Mouse (Mus musculus) forebrain, embryonic 15.5 days (tissue): ENCODE measurements around the gene Tlcd2. TPM values are rescaled to one million over a fixed set of nuclear protein-coding genes. Genes with fewer than 3 reads are reported as not detected.

ENCODE experiments used
- ATAC-seq: fragments of 200-750 bp; cut with Nextera tagmentation; replicated peaks from 2 replicates; pipeline ENCODE4 v1.8.0; 2017; ENCODE audit warnings: mild to moderate bottlenecking, moderate TSS enrichment, moderate library complexity
- H3K27ac ChIP-seq: fragments of 300-500 bp; sonication (generic); replicated peaks from 2 replicates; pipeline ENCODE4 v1.5.1; 2015; ENCODE audit warnings: mild to moderate bottlenecking, inconsistent platforms
- H3K27me3 ChIP-seq: fragments of 300-500 bp; sonication (generic); 2 replicates; pipeline ENCODE4 v1.6.1; 2015; ENCODE audit warnings: inconsistent platforms
- H3K36me3 ChIP-seq: fragments of 300-500 bp; sonication (generic); 2 replicates; pipeline ENCODE4 v1.6.1; 2015; ENCODE audit warnings: mild to moderate bottlenecking, inconsistent platforms
- H3K4me1 ChIP-seq: fragments of 300-500 bp; sonication (generic); 2 replicates; pipeline ENCODE4 v1.6.1; 2015; ENCODE audit warnings: inconsistent platforms
- H3K4me2 ChIP-seq: fragments of 300-500 bp; sonication (generic); replicated peaks from 2 replicates; pipeline ENCODE4 v1.6.1; 2015; ENCODE audit warnings: mild to moderate bottlenecking, inconsistent platforms
- H3K4me3 ChIP-seq: fragments of 300-500 bp; sonication (generic); 2 replicates; pipeline ENCODE4 v1.5.1; 2015; ENCODE audit warnings: mild to moderate bottlenecking, inconsistent platforms
- H3K9ac ChIP-seq: fragments of 300-500 bp; sonication (generic); replicated peaks from 2 replicates; pipeline ENCODE4 v1.6.1; 2015; ENCODE audit warnings: mild to moderate bottlenecking, inconsistent platforms
- H3K9me3 ChIP-seq: fragments of 300-500 bp; sonication (generic); 2 replicates; pipeline ENCODE4 v1.6.1; 2016; ENCODE audit warnings: inconsistent platforms
- WGBS: fragments of 180-500 bp; shearing (Covaris S2); methylation state at CpG from one replicate; pipeline ENCODE4 v1.1.7; 2015; ENCODE audit warnings: mixed read lengths; 5-methylcytosine and 5-hydroxymethylcytosine counted together
- microRNA counts: library from miRNA; unstranded; fragments of <30 nt; microRNA quantifications from one replicate; lab custom pipeline; 2016
- microRNA-seq: library from miRNA; unstranded; fragments of <30 nt; microRNA quantifications from one replicate; pipeline ENCODE4, GENCODE M21; 2016
- polyA plus RNA-seq: library from polyadenylated mRNA; unstranded; fragments of >200 nt; fragmentation: Nextera tagmentation; extraction: Ambion mirVana; gene quantifications from 2 replicates; pipeline ENCODE4 v1.2.1, GENCODE M21; 2015

Tlcd2 gene
- polyA plus RNA-seq, 1 experiment from 2014 or later = 0.95 TPM

GRCm38 (mm10) chr11:75511213-75511612 is 49.7 kb downstream of the Tlcd2 start:
- H3K27ac ChIP-seq = no peak overlapping the region
- WGBS = 77% methylated on average over 6 of the region's 6 CpGs
- H3K9ac ChIP-seq = no peak overlapping the region
- H3K4me2 ChIP-seq = no peak overlapping the region
- ATAC-seq = no peak
- no peak overlapping the region for H3K4me3 ChIP-seq
- H3K4me1 ChIP-seq = peaks cover 15% of the 10 kb centered on the region
- H3K9me3 ChIP-seq = no peaks in the 10 kb centered on the region
- H3K27me3 ChIP-seq = no peaks in the 10 kb centered on the region
- peaks cover 33% of the 10 kb centered on the region for H3K36me3 ChIP-seq

- 80% methylated on average over 9 of the region's 9 CpGs for WGBS
- peaks cover 22% of the 10 kb centered on the region for H3K36me3 ChIP-seq
- ATAC-seq = no peak
- H3K27ac ChIP-seq = no peak overlapping the region
- no peaks in the 10 kb centered on the region for H3K9me3 ChIP-seq
- H3K27me3 ChIP-seq = no peaks in the 10 kb centered on the region
- H3K4me1 ChIP-seq = peaks cover 15% of the 10 kb centered on the region
- H3K4me3 ChIP-seq = no peak overlapping the region
- no peak overlapping the region for H3K9ac ChIP-seq
- H3K4me2 ChIP-seq = no peak overlapping the region
Observed at GRCm38 (mm10) chr11:75512301-75513018, 50.9 kb downstream of the Tlcd2 start.

GRCm38 (mm10) chr11:75513336-75513735 is 51.8 kb downstream of the Tlcd2 start, which contains the start of gene Scarf1:
Gene Scarf1 (plus strand): TSS chr11:75513540.
- 62% methylated on average over 8 of the region's 8 CpGs for WGBS
- Histone ChIP-seq H3K36me3 (peaks cover 13% of the 10 kb centered on the region), H3K4me1 (peaks cover 15% of the 10 kb centered on the region), H3K4me2 (no peak within 1 kb of the TSS), H3K27me3 (no peaks in the 10 kb centered on the region), H3K27ac (no peak within 1 kb of the TSS), H3K4me3 (no peak within 1 kb of the TSS), H3K9me3 (no peaks in the 10 kb centered on the region), H3K9ac (no peak within 1 kb of the TSS)
- ATAC-seq = no peak

- no peak overlapping the region for H3K9ac ChIP-seq
- H3K36me3 ChIP-seq = no peaks in the 10 kb centered on the region
- ATAC-seq = no peak
- H3K4me3 ChIP-seq = no peak overlapping the region
- H3K9me3 ChIP-seq = no peaks in the 10 kb centered on the region
- no peak overlapping the region for H3K4me2 ChIP-seq
- WGBS = 93% methylated on average over 25 of the region's 25 CpGs
- H3K4me1 ChIP-seq = peaks cover 6% of the 10 kb centered on the region
- H3K27ac ChIP-seq = no peak overlapping the region
- H3K27me3 ChIP-seq = no peaks in the 10 kb centered on the region
Observed at GRCm38 (mm10) chr11:75515186-75515585, 53.7 kb downstream of the Tlcd2 start.

- WGBS = 85% methylated on average over 15 of the region's 15 CpGs
- no peak overlapping the region for H3K27ac ChIP-seq
- H3K4me3 ChIP-seq = no peak overlapping the region
- H3K9ac ChIP-seq = no peak overlapping the region
- no peaks in the 10 kb centered on the region for H3K9me3 ChIP-seq
- no peak overlapping the region for H3K4me2 ChIP-seq
- no peaks in the 10 kb centered on the region for H3K27me3 ChIP-seq
- H3K36me3 ChIP-seq = no peaks in the 10 kb centered on the region
- no peak for ATAC-seq
- no peaks in the 10 kb centered on the region for H3K4me1 ChIP-seq
Observed at GRCm38 (mm10) chr11:75519834-75520633, 58.5 kb downstream of the Tlcd2 start.

MicroRNAs encoded within 50 kb of the gene (microRNA counts, 519-probe panel; counts per million panel counts)
- microRNA mmu-miR-22 (lab: Ali Mortazavi, UCI) = 3,763 counts per million, percentile 90 among the panel's probes with 10 or more counts

Small RNA genes within 50 kb of the gene (microRNA-seq; reads per million reads assigned to microRNA genes)
- gene Mir22 = 2,767 reads per million, percentile 86 among the genes with 10 or more reads in this experiment

Other genes starting within 250 kb of the Tlcd2 start
- gene Rpa1, start 113.4 kb upstream of the Tlcd2 start, polyA plus RNA-seq = 67.0 and 71.6 TPM in 2 replicates
- 17.0 and 17.4 TPM in 2 replicates for gene Smyd4, start 113.3 kb upstream of the Tlcd2 start, polyA plus RNA-seq
- 21.4 and 27.2 TPM in 2 replicates for gene Serpinf1, start 39.0 kb upstream of the Tlcd2 start, polyA plus RNA-seq
- 0.22 TPM in 1 of 2 replicates, not detected in the other for gene Serpinf2, start 22.1 kb upstream of the Tlcd2 start, polyA plus RNA-seq
- gene Wdr81, start 7.0 kb upstream of the Tlcd2 start, polyA plus RNA-seq = 7.7 and 8.2 TPM in 2 replicates
- 55.0 and 58.3 TPM in 2 replicates for gene Prpf8, start 25.1 kb downstream of the Tlcd2 start, polyA plus RNA-seq
- gene Rilp, start 48.4 kb downstream of the Tlcd2 start, polyA plus RNA-seq = 0.71 and 0.72 TPM in 2 replicates
- 3.1 and 3.3 TPM in 2 replicates for gene Scarf1, start 51.8 kb downstream of the Tlcd2 start, polyA plus RNA-seq
- gene Slc43a2, start 70.0 kb downstream of the Tlcd2 start, polyA plus RNA-seq = 12.1 and 12.6 TPM in 2 replicates
- gene Pitpna, start 126.4 kb downstream of the Tlcd2 start, polyA plus RNA-seq = 92.4 and 97.7 TPM in 2 replicates
- 47.2 and 47.4 TPM in 2 replicates for gene Inpp5k, start 169.3 kb downstream of the Tlcd2 start, polyA plus RNA-seq
- gene Myo1c, start 188.8 kb downstream of the Tlcd2 start, polyA plus RNA-seq = 9.2 and 11.1 TPM in 2 replicates
- 125 and 131 TPM in 2 replicates for gene Crk, start 217.5 kb downstream of the Tlcd2 start, polyA plus RNA-seq